Mouse (Mus musculus) forelimb bud, embryonic 11.5 days (tissue): ENCODE measurements around the gene Cd70.
"Not testable (repeated sequence)": the region's sequence is repeated elsewhere in the genome, so short reads cannot be mapped to it uniquely, and the experiment has no call there.

Source experiments
- DNase-seq: peaks from one replicate; pipeline ENCODE4 v3.0.0-alpha.2; 2012; ENCODE audit warnings: low read depth, low spot score

Gene Cd70

GRCm38 (mm10) chr17:57134693-57135092, 14.9 kb downstream of the Cd70 start:
- no peak for DNase-seq

DNA sequence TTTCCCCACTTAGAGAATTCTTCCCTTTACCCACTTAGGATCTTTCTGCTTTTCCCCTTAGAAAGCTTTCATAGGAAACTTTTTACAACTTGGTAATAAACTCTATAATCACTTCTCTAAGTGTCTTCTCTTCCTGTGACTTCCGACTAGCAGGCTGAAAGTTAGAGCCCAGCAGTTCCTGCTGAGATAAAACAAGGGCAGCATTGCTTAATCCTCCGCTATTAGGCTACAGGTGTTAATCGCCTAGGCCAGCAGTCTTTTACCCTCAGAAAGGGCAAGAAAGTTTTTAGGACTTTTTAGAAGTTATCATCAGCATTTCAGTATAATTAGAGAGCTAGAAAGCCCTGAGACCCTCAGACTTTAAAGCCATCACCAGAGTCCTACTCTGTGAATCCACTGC, 15.6 kb downstream of the Cd70 start:
- not testable (repeated sequence) for DNase-seq

DNA sequence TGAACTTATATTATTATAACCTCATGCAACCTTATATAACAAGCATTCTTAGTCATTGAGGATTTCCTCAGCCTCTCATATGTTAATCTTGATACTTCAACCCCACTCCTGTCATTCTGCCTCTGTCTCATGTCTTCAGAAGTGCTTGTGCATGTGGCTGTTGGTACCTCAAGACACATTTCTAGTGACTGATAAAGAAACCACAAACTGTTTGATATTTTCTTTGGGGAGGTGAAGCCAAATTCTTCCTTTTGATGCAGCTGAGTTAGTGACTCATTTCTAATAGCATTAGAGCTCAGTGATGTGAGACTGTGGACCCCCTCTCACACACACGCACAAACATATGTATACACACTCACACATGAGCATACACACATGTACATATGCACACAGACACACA, 17.8 kb downstream of the Cd70 start:
- DNase-seq, result no peak

DNA sequence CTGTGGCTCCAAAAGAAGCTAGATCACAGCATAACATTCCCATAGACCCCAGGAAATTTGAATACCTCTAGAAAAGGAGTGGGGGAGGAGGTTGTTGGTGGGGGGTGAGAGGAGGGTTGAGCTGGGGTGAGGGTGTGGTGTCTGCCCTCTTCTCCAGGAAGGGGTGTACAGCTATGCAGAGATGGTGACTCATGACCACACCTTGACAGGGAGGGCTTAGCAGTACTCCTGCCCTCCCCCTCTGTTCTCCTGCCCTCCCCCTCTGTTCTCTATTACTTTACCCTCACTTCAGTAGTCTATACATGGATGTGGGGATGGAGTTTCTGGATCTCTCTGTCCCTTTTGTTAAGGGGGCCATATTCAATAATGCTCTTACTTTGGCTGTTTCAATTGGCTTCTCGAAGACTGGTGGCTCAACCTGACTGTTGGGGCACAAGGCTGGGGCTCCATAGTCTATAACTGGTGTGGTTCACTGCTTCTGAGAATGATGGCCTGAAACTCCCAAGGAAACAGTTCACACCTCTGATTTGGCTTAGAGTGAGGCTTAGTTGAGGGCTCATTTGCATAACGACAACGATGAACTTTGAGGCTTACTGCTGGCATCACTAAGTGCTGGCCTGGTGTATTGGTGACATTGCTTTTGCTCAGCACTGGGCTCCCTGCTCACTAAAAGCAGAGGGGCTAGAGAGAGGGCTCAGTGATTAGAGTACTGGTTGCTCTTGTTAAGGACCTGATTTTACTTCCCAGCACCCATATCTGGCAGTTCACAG, 23.5 kb downstream of the Cd70 start:
- no peak for DNase-seq

DNA sequence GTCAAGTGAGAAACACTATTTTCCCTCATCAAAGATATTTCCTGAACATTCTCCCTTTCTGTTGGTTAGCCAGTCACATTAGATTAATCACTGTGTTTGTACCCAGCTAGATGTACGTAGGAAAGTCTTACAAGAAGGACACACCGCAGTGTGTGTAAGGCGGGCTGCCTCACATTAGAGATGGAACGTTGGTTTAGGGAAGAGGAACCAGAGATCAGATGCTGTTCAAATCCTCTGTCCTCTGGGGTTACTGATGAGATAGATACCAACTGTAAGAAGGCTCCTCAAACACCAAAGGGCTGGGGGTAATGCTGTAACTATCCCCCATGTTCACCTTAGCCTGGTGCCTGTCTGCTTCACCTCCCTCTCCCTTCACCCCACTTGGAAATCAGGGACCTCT, 24.8 kb downstream of the Cd70 start:
- no peak for DNase-seq

GRCm38 (mm10) chr17:57123192-57124118, 26.1 kb downstream of the Cd70 start:
- DNase-seq, result no peak

- no peak for DNase-seq
Measured at GRCm38 (mm10) chr17:57121856-57122255, 27.7 kb downstream of the Cd70 start.

GRCm38 (mm10) chr17:57118524-57119349, 30.8 kb downstream of the Cd70 start:
- peak; percentile 16 for DNase-seq

DNA sequence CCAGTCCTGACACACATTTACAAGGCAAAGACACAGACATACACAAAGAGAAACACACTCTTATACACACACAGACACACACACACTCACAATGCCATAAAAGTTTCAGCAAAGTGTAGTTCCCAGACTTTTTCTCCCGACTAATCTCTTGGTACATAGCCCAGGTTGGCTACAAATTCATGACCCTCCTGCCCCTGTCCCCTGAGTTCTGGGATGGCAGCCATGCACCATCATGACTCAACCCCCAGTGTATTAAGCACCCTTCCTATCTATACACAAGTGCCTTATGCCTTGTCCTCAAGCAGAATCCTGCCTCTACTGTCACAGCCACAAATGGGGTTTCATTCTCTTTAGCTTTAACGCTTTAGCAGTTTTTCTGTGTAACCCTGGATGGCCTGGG, 32.8 kb downstream of the Cd70 start:
- no peak for DNase-seq

GRCm38 (mm10) chr17:57112768-57113474, 36.7 kb downstream of the Cd70 start:
- no peak for DNase-seq

GRCm38 (mm10) chr17:57110005-57110404, 39.6 kb downstream of the Cd70 start:
- no peak for DNase-seq

- no peak for DNase-seq
Measured at GRCm38 (mm10) chr17:57108666-57109171, 40.9 kb downstream of the Cd70 start.

- DNase-seq, result no peak
Measured at GRCm38 (mm10) chr17:57108040-57108665, 41.4 kb downstream of the Cd70 start.

- DNase-seq, result no peak
Measured at GRCm38 (mm10) chr17:57107064-57107463, 42.5 kb downstream of the Cd70 start.

DNA sequence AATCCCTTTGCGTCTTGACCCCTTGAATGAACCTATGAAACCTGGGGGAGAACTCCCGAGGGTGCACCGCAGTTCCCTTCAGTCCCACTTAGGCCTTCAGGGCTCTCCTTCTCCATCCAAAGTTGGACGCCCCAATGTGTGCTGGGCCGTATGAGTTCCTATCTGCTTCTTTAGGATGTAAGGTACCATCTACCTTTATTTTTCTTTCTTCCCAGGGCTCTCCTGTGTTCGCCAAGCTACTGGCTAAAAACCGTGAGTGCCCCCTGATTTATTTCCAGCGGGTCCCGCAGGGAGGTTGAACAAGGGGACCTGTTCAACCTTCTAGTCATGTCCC, 43.6 kb downstream of the Cd70 start:
- no peak for DNase-seq

DNA sequence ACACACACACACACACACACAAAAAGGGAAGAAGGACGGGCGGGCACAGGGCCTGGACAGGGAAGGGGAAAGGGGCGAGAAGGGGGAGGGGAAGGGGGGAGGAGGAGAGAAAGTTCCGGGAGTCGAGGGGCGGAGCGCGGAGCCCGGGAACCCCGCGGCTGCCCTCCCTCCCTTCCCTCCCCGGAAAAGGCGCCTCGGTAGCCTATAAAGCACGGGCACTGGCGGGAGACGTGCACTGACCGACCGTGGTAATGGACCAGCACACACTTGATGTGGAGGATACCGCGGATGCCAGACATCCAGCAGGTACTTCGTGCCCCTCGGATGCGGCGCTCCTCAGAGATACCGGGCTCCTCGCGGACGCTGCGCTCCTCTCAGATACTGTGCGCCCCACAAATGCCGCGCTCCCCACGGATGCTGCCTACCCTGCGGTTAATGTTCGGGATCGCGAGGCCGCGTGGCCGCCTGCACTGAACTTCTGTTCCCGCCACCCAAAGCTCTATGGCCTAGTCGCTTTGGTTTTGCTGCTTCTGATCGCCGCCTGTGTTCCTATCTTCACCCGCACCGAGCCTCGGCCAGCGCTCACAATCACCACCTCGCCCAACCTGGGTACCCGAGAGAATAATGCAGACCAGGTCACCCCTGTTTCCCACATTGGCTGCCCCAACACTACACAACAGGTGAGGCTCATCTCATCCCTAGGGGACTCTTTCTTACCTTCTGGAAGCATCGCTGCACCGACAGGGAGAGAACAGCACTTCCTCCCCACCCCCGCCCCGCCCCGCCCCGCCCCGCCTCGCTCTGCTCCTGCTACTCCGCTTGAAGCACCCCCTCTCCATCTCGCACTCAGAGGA, 44.2 kb downstream of the Cd70 start, which contains the start of gene Tnfsf9:
TSS of gene Tnfsf9 (plus strand) at position 145 of the 854 bp plus-strand sequence.
- peak; percentile 53 for DNase-seq

- DNase-seq, result no peak
Measured at GRCm38 (mm10) chr17:57104496-57104895, 45.1 kb downstream of the Cd70 start.

GRCm38 (mm10) chr17:57102276-57102675, 47.3 kb downstream of the Cd70 start:
- no peak for DNase-seq

GRCm38 (mm10) chr17:57099629-57100325, 49.8 kb downstream of the Cd70 start:
- no peak for DNase-seq
